Mouse (Mus musculus) midbrain, postnatal 0 days (tissue): Measurements from ENCODE around the gene Lgi2. TPM values are rescaled to one million over a fixed set of nuclear protein-coding genes. Genes with fewer than 3 reads are reported as not detected.

ENCODE experiments used
- ATAC-seq: fragments of 200-750 bp; cut with Nextera tagmentation; 2 replicates; pipeline ENCODE4 v1.8.0; 2017; ENCODE audit warnings: moderate number of reproducible peaks, mild to moderate bottlenecking, moderate TSS enrichment, moderate library complexity; ENCODE audit not compliant: low FRiP score
- DNase-seq: peaks from one replicate; pipeline ENCODE4 v3.0.0-alpha.2; 2015; ENCODE audit warnings: low spot score
- H3K27ac ChIP-seq: fragments of 300-500 bp; sonication (generic); 2 replicates; pipeline ENCODE4 v1.5.1; 2014; ENCODE audit warnings: low read depth, mild to moderate bottlenecking, low read length, mixed read lengths
- H3K27me3 ChIP-seq: fragments of 300-500 bp; sonication (generic); 2 replicates; pipeline ENCODE4 v1.6.1; 2014; ENCODE audit warnings: low read length, control low read depth, mixed read lengths; ENCODE audit not compliant: insufficient read depth
- H3K36me3 ChIP-seq: fragments of 300-500 bp; sonication (generic); 2 replicates; pipeline ENCODE4 v1.6.1; 2014; ENCODE audit warnings: low read length, control low read depth, mixed read lengths; ENCODE audit not compliant: insufficient read depth
- H3K4me1 ChIP-seq: fragments of 300-500 bp; sonication (generic); 2 replicates; pipeline ENCODE4 v1.6.1; 2014; ENCODE audit warnings: mild to moderate bottlenecking, control low read depth, antibody characterized with exemption, low read length, mixed read lengths; ENCODE audit not compliant: insufficient read depth
- H3K4me2 ChIP-seq: fragments of 300-500 bp; sonication (generic); 2 replicates; pipeline ENCODE4 v1.6.1; 2014; ENCODE audit warnings: low read depth, mild to moderate bottlenecking, low read length, mixed read lengths; ENCODE audit not compliant: poor library complexity, severe bottlenecking
- H3K4me3 ChIP-seq: fragments of 300-500 bp; sonication (generic); 2 replicates; pipeline ENCODE4 v1.5.1; 2014; ENCODE audit warnings: low read depth, mild to moderate bottlenecking, low read length, moderate library complexity
- H3K9ac ChIP-seq: fragments of 300-500 bp; sonication (generic); replicated peaks from 2 replicates; pipeline ENCODE4 v1.6.1; 2014; ENCODE audit warnings: mild to moderate bottlenecking, low read length, moderate library complexity, mixed read lengths; ENCODE audit not compliant: poor library complexity, severe bottlenecking
- H3K9me3 ChIP-seq: fragments of 300-500 bp; sonication (generic); 2 replicates; pipeline ENCODE4 v1.6.1; 2016; ENCODE audit warnings: low read length, control low read depth
- CTCF ChIP-seq: IDR thresholded peaks from 2 replicates; pipeline ENCODE4 v1.5.1; 2016; ENCODE audit warnings: antibody characterized with exemption, mild to moderate bottlenecking
- WGBS: fragments of 180-500 bp; shearing (Covaris S2); extraction: QIAGEN DNeasy Blood & Tissue Kit; methylation state at CpG from one replicate; pipeline ENCODE4 v1.1.7; 2014; 5-methylcytosine and 5-hydroxymethylcytosine counted together
- polyA plus RNA-seq: library from polyadenylated mRNA; unstranded; fragments of >200 nt; fragmentation: Nextera tagmentation; extraction: Ambion mirVana; gene quantifications from 2 replicates; pipeline ENCODE4 v1.2.1, GENCODE M21; 2015
- total RNA-seq: library from RNA; depleted of rRNA; stranded (reverse); fragments of >200 nt; gene quantifications from 2 replicates; pipeline ENCODE4 v1.2.3, GENCODE M21; 2014

The Lgi2 gene
- total and polyA plus RNA-seq, 2 experiments from 2014 or later: 9.8 to 24.0 TPM

DNA sequence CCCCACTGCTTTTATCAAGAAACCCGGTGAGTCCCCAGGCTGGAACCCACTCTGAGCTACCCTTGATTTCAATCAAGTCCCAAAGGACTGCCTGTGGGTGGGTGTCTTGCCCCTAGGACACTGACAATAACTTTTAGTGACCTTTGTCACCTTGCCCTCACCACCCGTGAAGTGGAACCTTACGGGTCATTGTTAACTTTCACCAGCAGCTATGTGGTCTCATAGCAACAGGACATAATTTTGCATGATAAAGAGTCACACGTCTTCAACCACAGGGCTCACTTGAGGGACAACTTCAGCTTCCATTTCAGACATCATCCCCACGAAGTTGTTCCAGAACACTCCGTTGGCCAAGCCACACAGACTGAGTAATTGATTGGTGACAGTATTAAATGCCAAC is 4.5 kb upstream of the Lgi2 start:
- H3K36me3 ChIP-seq: no peaks in the 10 kb centered on the region
- WGBS: 24% methylated on average over 6 of the region's 6 CpGs
- H3K4me2 ChIP-seq: no peak overlapping the region
- peaks cover 7% of the 10 kb centered on the region; the same call in 1 of the 2 replicates for H3K9me3 ChIP-seq
- H3K4me3 ChIP-seq: no peak overlapping the region
- no peak for ATAC-seq
- H3K27me3 ChIP-seq: no peaks in the 10 kb centered on the region
- no peak overlapping the region for H3K27ac ChIP-seq
- 0 out of 2 replicates have a peak, but pooled peaks cover 3% of the 10 kb centered on the region for H3K4me1 ChIP-seq
- no peak for DNase-seq
- H3K9ac ChIP-seq: no peak overlapping the region
- TF ChIP-seq CTCF: no peak

- DNase-seq (no peak), ATAC-seq (peak; percentile 51)
- Histone ChIP-seq H3K4me1 (peaks cover 7% of the 10 kb centered on the region; the same call in 1 of the 2 replicates), H3K27ac (no peak overlapping the region), H3K9ac (peak overlapping the region; percentile 66), H3K4me3 (peak overlapping the region; percentile 70), H3K4me2 (peak overlapping the region; percentile 95), H3K27me3 (peaks cover 4% of the 10 kb centered on the region; the same call in 1 of the 2 replicates), H3K9me3 (no peaks in the 10 kb centered on the region), H3K36me3 (no peaks in the 10 kb centered on the region)
- no peak for TF ChIP-seq CTCF
- 4% methylated on average over 17 of the region's 17 CpGs for WGBS
Observed at GRCm38 (mm10) chr5:52565214-52565812, 949 bp downstream of the Lgi2 start.

DNA sequence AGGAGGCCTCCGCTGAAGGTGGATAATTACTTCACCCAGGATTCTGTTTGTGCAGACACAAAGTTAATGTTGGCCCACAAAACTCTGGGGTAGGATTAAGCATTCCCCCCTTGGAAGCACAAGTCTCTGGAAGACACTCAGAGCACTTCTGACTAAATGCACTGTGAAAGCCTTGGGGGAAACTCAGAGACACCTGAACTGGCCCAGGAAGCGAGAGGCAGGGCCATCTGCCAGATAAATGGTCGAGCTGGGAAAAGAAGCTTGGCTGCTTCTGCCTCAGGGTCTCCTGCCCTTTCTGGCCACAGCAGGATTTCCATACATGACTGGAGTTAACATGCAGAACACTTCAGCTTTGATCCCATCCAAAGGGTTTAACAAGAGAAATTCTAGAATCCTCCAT is 1.9 kb downstream of the Lgi2 start:
- H3K4me3 ChIP-seq: no peak overlapping the region
- TF ChIP-seq CTCF: no peak
- no peaks in the 10 kb centered on the region for H3K36me3 ChIP-seq
- no peak overlapping the region for H3K27ac ChIP-seq
- ATAC-seq: no peak
- H3K9ac ChIP-seq: no peak overlapping the region
- H3K27me3 ChIP-seq: peaks cover 4% of the 10 kb centered on the region; the same call in 1 of the 2 replicates
- peak overlapping the region; percentile 95; the same call in 1 of the 2 replicates for H3K4me2 ChIP-seq
- no peak for DNase-seq
- H3K9me3 ChIP-seq: no peaks in the 10 kb centered on the region
- WGBS: 29% methylated on average over 3 of the region's 3 CpGs
- H3K4me1 ChIP-seq: peaks cover 7% of the 10 kb centered on the region; the same call in 1 of the 2 replicates

DNA sequence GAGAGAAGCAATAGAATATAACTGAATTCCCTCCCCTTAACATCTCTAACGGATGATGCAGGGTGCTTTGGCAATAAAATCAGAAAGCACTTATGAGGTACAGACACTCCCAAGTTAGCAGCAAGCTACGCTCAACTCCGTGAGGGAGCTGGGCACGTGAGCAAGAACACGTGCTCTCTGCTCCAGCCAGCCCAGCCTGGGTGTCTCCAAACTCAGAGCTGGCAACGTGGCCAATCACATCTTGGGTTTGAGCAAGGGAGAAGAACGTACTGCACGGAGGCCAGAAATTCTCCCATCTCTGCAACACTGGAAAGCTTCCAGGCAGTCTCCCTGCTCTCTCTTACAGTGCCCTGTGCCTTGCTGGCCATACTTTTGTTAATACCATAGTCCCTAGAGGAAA is 6.0 kb downstream of the Lgi2 start:
- Histone ChIP-seq H3K4me3 (no peak overlapping the region), H3K27ac (no peak overlapping the region), H3K27me3 (peaks cover 4% of the 10 kb centered on the region; the same call in 1 of the 2 replicates), H3K36me3 (no peaks in the 10 kb centered on the region), H3K4me2 (no peak overlapping the region), H3K4me1 (0 out of 2 replicates have a peak, but pooled peaks cover 4% of the 10 kb centered on the region), H3K9me3 (no peaks in the 10 kb centered on the region), H3K9ac (no peak overlapping the region)
- TF ChIP-seq CTCF: no peak
- 82% methylated on average over 8 of the region's 8 CpGs for WGBS
- ATAC-seq (no peak), DNase-seq (no peak)

DNA sequence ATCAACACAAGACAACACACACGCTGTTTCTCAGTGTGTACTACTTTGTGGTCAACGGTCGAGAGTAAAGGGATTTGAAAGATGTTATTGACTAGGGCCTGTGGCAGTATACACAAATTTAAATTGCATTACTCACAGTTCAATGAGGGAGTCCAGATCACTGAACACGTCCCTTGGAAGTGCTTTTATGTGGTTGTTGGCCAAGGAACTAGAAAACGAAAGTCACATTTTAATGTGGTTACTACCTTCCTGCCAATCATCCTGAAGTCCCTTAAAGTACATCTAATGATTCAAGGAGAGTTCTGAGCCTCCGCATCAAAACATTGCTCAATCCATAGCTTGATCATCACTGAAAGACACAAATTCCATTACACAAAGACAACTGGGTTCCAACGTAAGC is 10.7 kb downstream of the Lgi2 start:
- Histone ChIP-seq H3K4me1 (no peaks in the 10 kb centered on the region), H3K9me3 (no peaks in the 10 kb centered on the region), H3K4me3 (no peak overlapping the region), H3K4me2 (no peak overlapping the region), H3K36me3 (no peaks in the 10 kb centered on the region), H3K27ac (no peak overlapping the region), H3K9ac (no peak overlapping the region), H3K27me3 (no peaks in the 10 kb centered on the region)
- DNase-seq (no peak), ATAC-seq (no peak)
- TF ChIP-seq CTCF: no peak
- WGBS: 74% methylated on average over 7 of the region's 7 CpGs

GRCm38 (mm10) chr5:52551318-52551632 is 15.0 kb downstream of the Lgi2 start:
- no peaks in the 10 kb centered on the region for H3K4me1 ChIP-seq
- no peaks in the 10 kb centered on the region for H3K9me3 ChIP-seq
- 59% methylated on average over 3 of the region's 3 CpGs for WGBS
- peak overlapping the region; percentile 62 for H3K27ac ChIP-seq
- no peak overlapping the region for H3K9ac ChIP-seq
- no peaks in the 10 kb centered on the region for H3K27me3 ChIP-seq
- no peak overlapping the region for H3K4me3 ChIP-seq
- no peak for ATAC-seq
- TF ChIP-seq CTCF: no peak
- DNase-seq: no peak
- peak overlapping the region; percentile 18; the same call in 1 of the 2 replicates for H3K4me2 ChIP-seq
- no peaks in the 10 kb centered on the region for H3K36me3 ChIP-seq
